Comparison of ENCODE assay signal across 9 mouse cellular contexts in the genomic region with DNA sequence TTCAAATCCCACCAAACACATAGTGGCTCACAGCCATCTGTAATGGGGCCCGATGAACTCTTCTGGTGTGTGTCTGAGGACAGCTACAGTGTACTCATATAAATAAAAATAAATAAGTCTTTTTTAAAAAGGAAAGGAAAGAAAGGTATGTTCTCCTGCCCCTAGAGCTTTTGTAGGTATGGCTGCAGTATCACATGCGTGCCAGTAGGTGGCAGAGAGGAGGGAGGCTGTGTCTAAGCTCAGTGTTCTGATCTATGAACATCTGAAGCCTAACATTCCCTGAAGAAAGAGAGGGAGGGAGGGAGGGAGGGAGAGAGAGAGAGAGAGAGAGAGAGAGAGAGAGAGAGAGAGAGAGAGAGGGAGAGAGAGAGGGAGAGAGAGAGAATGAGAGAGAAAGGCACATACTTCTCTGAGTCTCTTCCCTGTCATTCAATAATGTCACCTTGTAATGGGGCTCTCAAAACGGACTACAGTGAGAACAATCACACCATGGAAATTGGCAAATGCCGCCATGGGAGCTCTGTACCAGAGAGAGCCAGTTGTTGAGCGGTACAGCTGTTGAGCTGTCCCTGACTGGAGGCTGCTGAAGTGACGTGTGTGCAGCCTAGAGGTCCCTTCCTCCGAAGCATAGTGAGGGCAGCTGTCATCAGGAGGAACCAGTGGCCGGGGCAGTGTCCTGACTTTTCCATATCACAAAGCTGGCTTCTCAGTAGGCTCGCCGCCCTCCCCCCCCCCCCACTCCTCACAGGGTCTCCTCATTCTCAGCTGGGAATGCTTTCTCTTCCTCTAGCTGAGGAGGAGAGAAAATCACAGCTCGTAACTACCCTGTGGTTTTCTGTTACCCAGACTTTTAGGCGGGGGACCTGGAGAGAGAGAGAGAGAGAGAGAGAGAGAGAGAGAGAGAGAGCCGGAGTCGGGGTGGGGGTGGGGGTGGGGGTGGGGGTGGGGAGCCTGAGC. TPM values are rescaled to one million over a fixed set of nuclear protein-coding genes. Genes with fewer than 3 reads are reported as not detected.
A peak's percentile ranks its signal among the peaks of the same experiment; 100 is the strongest.
DNase-seq lines count a peak whose midpoint lies in the region; ATAC-seq and TF ChIP-seq lines count a peak whose summit lies in the region.
"Had no signal": no experiment of that assay in that cellular context is flagged by ENCODE, and none has a peak within 500 bp of the region (broad histone marks: within the 10 kb centered on the region; RNA-seq: fewer than 3 reads in every experiment).

No protein-coding gene starts in this region.

- H3K36me3 ChIP-seq in kidney, embryonic 14.5 days (ENCODE audit: control insufficient read depth, insufficient read depth, low read length): no peaks in the 10 kb centered on the region
- H3K36me3 ChIP-seq in heart, embryonic 11.5 days (ENCODE audit: control insufficient read depth, insufficient read depth, low read length): no peaks in the 10 kb centered on the region
- no peaks in the 10 kb centered on the region for H3K36me3 ChIP-seq in limb, embryonic 14.5 days (ENCODE audit: control insufficient read depth, insufficient read depth, low read length)

- no peak for DNase-seq in kidney, adult 9 months
- peak; percentile 36 for DNase-seq in NIH3T3 (ENCODE audit: low read depth)
- peak; percentile 66 for DNase-seq in limb, embryonic 14.5 days (ENCODE audit: low spot score)
- peak; percentile 53 for DNase-seq in retina, embryonic 14.5 days (ENCODE audit: low spot score)
- DNase-seq in ovary, postnatal 36 days (ENCODE audit: low spot score): no peak
- no peak for DNase-seq in spleen, postnatal 14 days (ENCODE audit: low spot score in 2 of 2)

- no peak for TF ChIP-seq POLR2A in limb, embryonic 14.5 days (IDR thresholded peaks at IDR 0.05; ENCODE audit: borderline replicate concordance, extremely low read depth, insufficient read depth, insufficient read length)

- H3K4me3 ChIP-seq in kidney, embryonic 14.5 days (ENCODE audit: low read length): no peak overlapping the region
- no peak overlapping the region for H3K4me3 ChIP-seq in heart, embryonic 11.5 days (ENCODE audit: low read depth, low read length)
- H3K4me3 ChIP-seq in limb, embryonic 14.5 days (replicated peaks; ENCODE audit: low read length): no peak overlapping the region
- H3K4me3 ChIP-seq: megakaryocyte, embryonic 14.5 days had no signal

- no peaks in the 10 kb centered on the region for H3K4me1 ChIP-seq in kidney, embryonic 14.5 days (ENCODE audit: control insufficient read depth, insufficient read depth, low read length)
- peaks cover 9% of the 10 kb centered on the region; the same call in 1 of the 2 replicates for H3K4me1 ChIP-seq in heart, embryonic 11.5 days (ENCODE audit: control insufficient read depth, insufficient read depth, low read length)
- peaks cover 73% of the 10 kb centered on the region for H3K4me1 ChIP-seq in limb, embryonic 14.5 days (ENCODE audit: control insufficient read depth, insufficient read depth, low read length)

- no peaks in the 10 kb centered on the region for H3K9me3 ChIP-seq in kidney, embryonic 14.5 days (ENCODE audit: control insufficient read depth, low read length)
- no peaks in the 10 kb centered on the region for H3K9me3 ChIP-seq in heart, embryonic 11.5 days (replicated peaks; ENCODE audit: control insufficient read depth, low read length)
- H3K9me3 ChIP-seq in limb, embryonic 14.5 days (ENCODE audit: control insufficient read depth, low read length): no peaks in the 10 kb centered on the region
- H3K9me3 ChIP-seq: megakaryocyte, embryonic 14.5 days had no signal

- H3K27ac ChIP-seq in kidney, embryonic 14.5 days (ENCODE audit: low read depth, low read length): no peak overlapping the region
- no peak overlapping the region for H3K27ac ChIP-seq in heart, embryonic 11.5 days (ENCODE audit: low read depth, low read length)
- H3K27ac ChIP-seq in limb, embryonic 14.5 days (replicated peaks; ENCODE audit: low read depth, low read length): peak overlapping the region; percentile 85

- ATAC-seq in kidney, embryonic 14.5 days (ENCODE audit: low FRiP score, low TSS enrichment): peak; percentile 46; the same call in 1 of the 2 replicates
- no peak for ATAC-seq in heart, embryonic 11.5 days (replicated peaks; ENCODE audit: insufficient number of reproducible peaks, low FRiP score, low TSS enrichment)
- peak; percentile 62; the same call in 1 of the 2 replicates for ATAC-seq in limb, embryonic 14.5 days (ENCODE audit: low FRiP score, low read depth)

- no peak overlapping the region for H3K4me2 ChIP-seq in kidney, embryonic 14.5 days (replicated peaks; ENCODE audit: low read depth, low read length)
- peak overlapping the region; percentile 30 for H3K4me2 ChIP-seq in heart, embryonic 11.5 days
- no peak overlapping the region; the same call in 1 of the 2 replicates for H3K4me2 ChIP-seq in limb, embryonic 14.5 days (replicated peaks; ENCODE audit: low read depth, low read length, severe bottlenecking)

- H3K27me3 ChIP-seq in kidney, embryonic 14.5 days (ENCODE audit: control insufficient read depth, insufficient read depth, low read length): no peaks in the 10 kb centered on the region
- H3K27me3 ChIP-seq in heart, embryonic 11.5 days (ENCODE audit: control insufficient read depth, insufficient read depth, low read length): 0 out of 2 replicates have a peak, but pooled peaks cover 2% of the 10 kb centered on the region
- H3K27me3 ChIP-seq in limb, embryonic 14.5 days (ENCODE audit: control insufficient read depth, insufficient read depth, low read length): no peaks in the 10 kb centered on the region

- H3K9ac ChIP-seq in kidney, embryonic 14.5 days (ENCODE audit: low read depth, low read length): no peak overlapping the region
- H3K9ac ChIP-seq in heart, embryonic 11.5 days (ENCODE audit: low read depth, low read length): no peak overlapping the region
- H3K9ac ChIP-seq in limb, embryonic 14.5 days (ENCODE audit: low read depth, low read length, severe bottlenecking): no peak overlapping the region

- 33% methylated on average over 12 of the region's 14 CpGs for WGBS in kidney, embryonic 14.5 days
- WGBS in heart, embryonic 11.5 days (ENCODE audit: insufficient replicate concordance): 25% methylated on average over 14 of the region's 14 CpGs
- 11% methylated on average over 12 of the region's 14 CpGs for WGBS in limb, embryonic 14.5 days

RNA-seq across cellular contexts. Expression of a gene that starts 11.0 kb away (rescaled TPM):
- 0.66 and 1.0 TPM in 2 replicates for polyA plus RNA-seq in kidney, embryonic 14.5 days (2014; fragmentation: Nextera tagmentation; extraction: Ambion mirVana)
- 0.33 and 0.55 TPM in 2 replicates for polyA plus RNA-seq in heart, embryonic 11.5 days (2014; fragmentation: Nextera tagmentation; extraction: Ambion mirVana)
- polyA plus RNA-seq in limb, embryonic 14.5 days (2012; rRNA removed): 1.9 and 2.0 TPM in 2 replicates
- 1.1 and 1.3 TPM in 2 replicates for polyA plus RNA-seq in limb, embryonic 14.5 days (2014; fragmentation: Nextera tagmentation; extraction: Ambion mirVana)

RNA-seq across cellular contexts. Expression of a gene that starts 31.6 kb away (rescaled TPM):
- 440 and 481 TPM in 2 replicates for polyA plus RNA-seq in kidney, embryonic 14.5 days (2014; fragmentation: Nextera tagmentation; extraction: Ambion mirVana)
- polyA plus RNA-seq in heart, embryonic 11.5 days (2014; fragmentation: Nextera tagmentation; extraction: Ambion mirVana): 154 and 162 TPM in 2 replicates
- 231 and 297 TPM in 2 replicates for polyA plus RNA-seq in limb, embryonic 14.5 days (2012; rRNA removed)
- polyA plus RNA-seq in limb, embryonic 14.5 days (2014; fragmentation: Nextera tagmentation; extraction: Ambion mirVana): 304 and 351 TPM in 2 replicates

Comparison
In these comparisons a context has a peak if more than half of its experiments do, and no peak if none do; other contexts are left out.
1. DNase-seq: peak in NIH3T3 (single experiment), limb, embryonic 14.5 days (single experiment) and retina, embryonic 14.5 days (single experiment); none in kidney, adult 9 months (single experiment), ovary, postnatal 36 days (single experiment) and spleen, postnatal 14 days (0 of 2).